8 mouse cellular contexts compared by ENCODE assay signal in the genomic region with DNA sequence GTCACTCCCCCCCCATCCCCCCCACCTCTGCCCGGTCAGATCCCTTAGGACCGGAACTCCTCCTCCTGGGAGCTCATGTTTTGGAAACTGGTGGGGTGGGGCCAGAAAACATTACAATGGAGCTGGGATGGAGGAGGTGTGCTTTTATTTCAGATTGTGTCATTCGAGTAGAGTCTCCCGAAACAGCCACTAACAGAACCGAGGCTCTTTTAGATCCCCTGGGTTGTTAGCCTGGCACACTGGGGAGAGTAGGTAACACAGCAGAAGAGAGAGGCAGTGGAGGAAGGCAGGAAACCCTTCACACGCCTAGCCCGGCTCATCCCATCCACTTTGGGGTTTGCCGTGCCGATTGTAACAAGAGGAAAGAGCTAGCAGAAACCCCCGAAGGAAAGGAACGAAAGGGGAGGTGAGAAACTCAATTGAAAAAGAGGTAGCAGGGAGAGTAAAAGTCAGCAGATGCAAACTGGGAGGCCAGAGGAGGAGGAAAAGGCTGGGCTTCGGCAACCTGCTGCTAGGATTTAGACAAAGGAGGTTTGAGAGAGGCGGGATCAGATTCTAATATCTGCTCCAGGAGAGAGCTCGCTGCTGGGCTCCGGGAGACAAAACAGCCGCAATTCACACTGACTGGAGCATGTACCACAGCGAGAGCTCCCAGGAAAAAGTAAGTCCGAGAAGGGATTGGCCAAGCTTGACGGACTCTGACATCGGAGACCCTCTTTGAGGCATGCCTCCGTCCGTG. TPM values are rescaled to one million over a fixed set of nuclear protein-coding genes. Genes with fewer than 3 reads are reported as not detected.
DNase-seq lines count a peak whose midpoint lies in the region; ATAC-seq lines count a peak whose summit lies in the region.

No protein-coding gene starts in this region.

- no peak overlapping the region for H3K27ac ChIP-seq in heart, embryonic 16.5 days (ENCODE audit: low read length)
- 0 out of 2 replicates have a peak overlapping the region, but pooled peaks have one; percentile 11 for H3K27ac ChIP-seq in limb, embryonic 15.5 days
- H3K27ac ChIP-seq in neural tube, embryonic 11.5 days (ENCODE audit: low read depth, low read length), result no peak overlapping the region

- peak; percentile 21 for DNase-seq in adrenal gland, adult 2 months
- no peak for DNase-seq in adrenal gland, postnatal 4 days (ENCODE audit: low spot score in 2 of 2)
- DNase-seq in embryo, embryonic 10 days (ENCODE audit: low spot score), result peak; percentile 59
- peak; percentile 62 for DNase-seq in neural tube, embryonic 11.5 days (ENCODE audit: low spot score)
- no peak for DNase-seq in cerebellum, postnatal 14 days
- no peak for DNase-seq in adipocyte (ENCODE audit: low spot score)

- peak; percentile 20; the same call in 1 of the 2 replicates for ATAC-seq in heart, embryonic 16.5 days (replicated peaks; ENCODE audit: extremely low read depth, insufficient read depth, low FRiP score)
- ATAC-seq in limb, embryonic 15.5 days (ENCODE audit: insufficient number of reproducible peaks, low FRiP score, low TSS enrichment, low read depth), result no peak
- no peak; the same call in 1 of the 2 replicates for ATAC-seq in neural tube, embryonic 11.5 days (ENCODE audit: insufficient read depth, low FRiP score, low TSS enrichment)

- H3K4me1 ChIP-seq in heart, embryonic 16.5 days (ENCODE audit: control insufficient read depth, insufficient read depth, low read length), result peaks cover 10% of the 10 kb centered on the region
- H3K4me1 ChIP-seq in limb, embryonic 15.5 days, result peaks cover 21% of the 10 kb centered on the region
- H3K4me1 ChIP-seq in neural tube, embryonic 11.5 days (ENCODE audit: control insufficient read depth, insufficient read depth, low read length), result peaks cover 8% of the 10 kb centered on the region

- no peaks in the 10 kb centered on the region for H3K9me3 ChIP-seq in heart, embryonic 16.5 days (replicated peaks; ENCODE audit: control insufficient read depth, low read length)
- H3K9me3 ChIP-seq in limb, embryonic 15.5 days, result no peaks in the 10 kb centered on the region
- H3K9me3 ChIP-seq in neural tube, embryonic 11.5 days (ENCODE audit: control insufficient read depth, low read length), result no peaks in the 10 kb centered on the region

- no peaks in the 10 kb centered on the region for H3K27me3 ChIP-seq in heart, embryonic 16.5 days (ENCODE audit: control insufficient read depth, insufficient read depth, low read length)
- peaks cover 7% of the 10 kb centered on the region for H3K27me3 ChIP-seq in limb, embryonic 15.5 days
- H3K27me3 ChIP-seq in neural tube, embryonic 11.5 days (ENCODE audit: control insufficient read depth, insufficient read depth, low read length), result no peaks in the 10 kb centered on the region

- H3K4me3 ChIP-seq in heart, embryonic 16.5 days (ENCODE audit: low read length), result peak overlapping the region; percentile 56
- peak overlapping the region; percentile 35 for H3K4me3 ChIP-seq in limb, embryonic 15.5 days
- peak overlapping the region; percentile 26 for H3K4me3 ChIP-seq in neural tube, embryonic 11.5 days (ENCODE audit: low read depth, low read length)

- no peaks in the 10 kb centered on the region for H3K36me3 ChIP-seq in heart, embryonic 16.5 days (ENCODE audit: control insufficient read depth, insufficient read depth)
- no peaks in the 10 kb centered on the region for H3K36me3 ChIP-seq in limb, embryonic 15.5 days
- H3K36me3 ChIP-seq in neural tube, embryonic 11.5 days (ENCODE audit: control insufficient read depth, insufficient read depth, low read length), result no peaks in the 10 kb centered on the region

- H3K9ac ChIP-seq in heart, embryonic 16.5 days (ENCODE audit: low read length), result peak overlapping the region; percentile 74
- 0 out of 2 replicates have a peak overlapping the region, but pooled peaks have one; percentile 14 for H3K9ac ChIP-seq in limb, embryonic 15.5 days
- H3K9ac ChIP-seq in neural tube, embryonic 11.5 days (ENCODE audit: low read length), result peak overlapping the region; percentile 62

- WGBS in heart, embryonic 16.5 days, result 3% methylated on average over 22 of the region's 22 CpGs
- 1% methylated on average over 22 of the region's 22 CpGs for WGBS in limb, embryonic 15.5 days
- under 1% methylated on average over 22 of the region's 22 CpGs for WGBS in neural tube, embryonic 11.5 days

- H3K4me2 ChIP-seq in heart, embryonic 16.5 days (ENCODE audit: low read depth, low read length), result peak overlapping the region; percentile 74
- H3K4me2 ChIP-seq in limb, embryonic 15.5 days, result peak overlapping the region; percentile 55
- H3K4me2 ChIP-seq in neural tube, embryonic 11.5 days (ENCODE audit: low read depth), result peak overlapping the region; percentile 59

RNA-seq across cellular contexts. Expression of a gene that starts 27.3 kb away (rescaled TPM):
- 1 to 10 TPM; 6.7 to 8.5 TPM for total RNA-seq in adrenal gland, adult 2 months (2021)
- 0.66 and 0.97 TPM in 2 replicates for polyA plus RNA-seq in adrenal gland, adult 2 months (2012; rRNA removed)
- total RNA-seq in adrenal gland, postnatal 4 days (2021), result 10 to 100 TPM; 10.3 to 11.0 TPM
- 4.2 and 5.0 TPM in 2 replicates for polyA plus RNA-seq in heart, embryonic 16.5 days (2015; fragmentation: Nextera tagmentation; extraction: Ambion mirVana)
- 3.4 and 3.7 TPM in 2 replicates for polyA plus RNA-seq in limb, embryonic 15.5 days (2015; fragmentation: Nextera tagmentation; extraction: Ambion mirVana)
- 5.9 and 6.9 TPM in 2 replicates for polyA plus RNA-seq in neural tube, embryonic 11.5 days (2014; fragmentation: Nextera tagmentation; extraction: Ambion mirVana)

Comparison
In these comparisons a context has a peak if more than half of its experiments do, and no peak if none do; other contexts are left out.
1. DNase-seq: peak in adrenal gland, adult 2 months (single experiment), embryo, embryonic 10 days (single experiment) and neural tube, embryonic 11.5 days (single experiment); none in adrenal gland, postnatal 4 days (0 of 2), cerebellum, postnatal 14 days (0 of 2) and adipocyte (single experiment).
2. H3K9ac ChIP-seq: peak in every context shown above with its lines; median percentile 74 in heart, embryonic 16.5 days; 62 in neural tube, embryonic 11.5 days; 14 in limb, embryonic 15.5 days.
3. Peak in every context shown above with its lines, with median percentiles within 50 percentile points of each other: H3K4me2 ChIP-seq and H3K4me3 ChIP-seq.